Mouse (Mus musculus) urinary bladder, postnatal 36 days (tissue): ENCODE measurements around the gene Ddx49.

ENCODE experiments used
- DNase-seq, 2 experiments: peaks; one replicate each; pipeline ENCODE4 v3.0.0; 2022; ENCODE audit warnings: low spot score in 2 of 2, mixed read lengths in 1 of 2

Ddx49 gene

GRCm38 (mm10) chr8:70267674-70268073 is 34.6 kb downstream of the Ddx49 start:
- DNase-seq: no peak

- no peak for DNase-seq
These were observed 43.2 kb downstream of the Ddx49 start for GRCm38 (mm10) chr8:70259043-70259442.

- no peak for DNase-seq
These were observed 43.7 kb downstream of the Ddx49 start for GRCm38 (mm10) chr8:70258600-70258999.

GRCm38 (mm10) chr8:70257456-70257855 is 44.8 kb downstream of the Ddx49 start:
- no peak for DNase-seq

GRCm38 (mm10) chr8:70254628-70255027 is 47.7 kb downstream of the Ddx49 start:
- DNase-seq: no peak

- no peak for DNase-seq
These were observed 54.4 kb downstream of the Ddx49 start for GRCm38 (mm10) chr8:70247841-70248240.

GRCm38 (mm10) chr8:70246622-70247021 is 55.7 kb downstream of the Ddx49 start:
- DNase-seq: no peak
